Mouse (Mus musculus): ENCODE results near the gene St3gal3.

DNA sequence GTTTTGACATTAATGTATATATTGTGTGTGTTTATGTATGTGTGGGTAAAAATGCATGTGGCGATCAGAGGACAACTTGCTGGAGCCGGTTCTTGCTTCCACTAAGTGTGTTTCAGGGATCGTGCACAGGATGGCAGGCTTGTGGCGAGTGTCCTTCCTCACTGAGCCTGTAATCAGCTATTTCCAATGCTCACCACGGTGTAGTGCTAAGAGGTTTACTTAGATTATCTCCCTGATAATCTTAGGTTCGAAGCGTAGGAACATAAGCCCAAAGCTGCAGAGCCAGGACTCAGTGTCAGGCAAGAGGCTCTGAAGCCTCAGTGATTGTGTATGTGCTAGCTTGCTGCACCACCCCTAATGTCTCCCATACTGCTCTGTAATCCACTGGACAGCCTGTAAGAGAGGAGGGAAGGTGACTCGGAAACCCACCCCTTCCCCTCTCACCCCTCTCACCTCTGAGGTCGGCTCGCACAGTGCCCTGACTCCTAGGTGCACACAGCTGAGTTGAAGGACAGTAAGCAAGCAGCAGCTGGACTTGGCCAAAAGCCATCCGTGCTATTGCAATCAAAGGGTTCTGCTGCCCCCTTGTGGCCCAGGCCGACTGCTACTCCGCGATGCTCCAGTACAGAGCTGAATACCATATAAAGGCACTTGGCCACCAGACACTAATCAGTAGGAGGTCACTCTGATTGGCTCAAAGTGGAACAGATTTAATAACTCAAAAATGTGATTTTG, 51.3 kb downstream of the St3gal3 start:
- TF ChIP-seq CTCF (IDR thresholded peaks at IDR 0.05; ENCODE audit: borderline replicate concordance, control insufficient read depth, extremely low read depth, insufficient read depth, low read length, poor library complexity) (peak; percentile 91), POLR2A (IDR thresholded peaks at IDR 0.05; ENCODE audit: control insufficient read depth, extremely low read depth, insufficient read depth, low read length, poor library complexity) (no peak)
